Mouse (Mus musculus) frontal cortex, postnatal 36 days (tissue): ENCODE measurements around the gene Spin2c.

Source experiments
- DNase-seq, 2 experiments: peaks; one replicate each; pipeline ENCODE4 v3.0.0; 2022; ENCODE audit warnings: low spot score in 2 of 2

Gene Spin2c

GRCm38 (mm10) chrX:153831951-153832561 lies at the start of gene Spin2c:
Gene Spin2c (plus strand): TSS chrX:153832225.
- peak; percentile 49 for DNase-seq

- DNase-seq, result peak in 1 of 2 experiments; percentile 13
Observed at GRCm38 (mm10) chrX:153832606-153833005, 581 bp downstream of the Spin2c start.
